Mouse (Mus musculus): ENCODE measurements around the gene Sec61a1. TPM values are rescaled to one million over a fixed set of nuclear protein-coding genes. Genes with fewer than 3 reads are reported as not detected.

The Sec61a1 gene
- polyA plus RNA-seq, 1 experiment from 2014 or later: 245 TPM

DNA sequence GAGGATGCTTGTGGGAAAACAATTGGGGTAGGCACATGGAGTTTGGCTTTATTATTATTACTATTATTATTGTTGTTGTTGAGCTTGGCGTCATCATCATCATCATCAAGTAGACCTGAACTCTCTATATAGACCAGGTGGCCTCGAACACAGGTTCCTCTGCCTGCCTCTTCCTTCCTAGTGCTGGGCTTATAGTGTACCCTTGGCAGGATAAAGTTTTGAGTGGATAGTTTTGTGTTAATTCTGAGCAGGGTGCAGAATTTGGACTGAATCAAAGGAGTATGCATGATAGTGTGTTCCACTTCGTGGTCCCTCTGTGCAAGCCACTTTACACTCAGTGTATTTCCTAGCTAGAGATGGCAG, 18.3 kb downstream of the Sec61a1 start:
- no peak for ATAC-seq (ENCODE audit: low FRiP score, low TSS enrichment)
- Histone ChIP-seq H3K36me3 (ENCODE audit: control insufficient read depth, insufficient read depth, low read length) (peaks cover 53% of the 10 kb centered on the region), H3K4me3 (ENCODE audit: low read length) (peak overlapping the region; percentile 51), H3K27ac (ENCODE audit: low read depth, low read length) (no peak overlapping the region), H3K9me3 (ENCODE audit: control insufficient read depth, low read length) (no peaks in the 10 kb centered on the region), H3K4me1 (ENCODE audit: control insufficient read depth, insufficient read depth, low read length) (peaks cover 8% of the 10 kb centered on the region; the same call in 1 of the 2 replicates), H3K9ac (ENCODE audit: low read depth, low read length) (no peak overlapping the region), H3K27me3 (ENCODE audit: control insufficient read depth, insufficient read depth, low read length) (no peaks in the 10 kb centered on the region), H3K4me2 (replicated peaks; ENCODE audit: low read depth, low read length) (peak overlapping the region; percentile 92)
- WGBS: 6% methylated on average over 3 of the region's 3 CpGs

DNA sequence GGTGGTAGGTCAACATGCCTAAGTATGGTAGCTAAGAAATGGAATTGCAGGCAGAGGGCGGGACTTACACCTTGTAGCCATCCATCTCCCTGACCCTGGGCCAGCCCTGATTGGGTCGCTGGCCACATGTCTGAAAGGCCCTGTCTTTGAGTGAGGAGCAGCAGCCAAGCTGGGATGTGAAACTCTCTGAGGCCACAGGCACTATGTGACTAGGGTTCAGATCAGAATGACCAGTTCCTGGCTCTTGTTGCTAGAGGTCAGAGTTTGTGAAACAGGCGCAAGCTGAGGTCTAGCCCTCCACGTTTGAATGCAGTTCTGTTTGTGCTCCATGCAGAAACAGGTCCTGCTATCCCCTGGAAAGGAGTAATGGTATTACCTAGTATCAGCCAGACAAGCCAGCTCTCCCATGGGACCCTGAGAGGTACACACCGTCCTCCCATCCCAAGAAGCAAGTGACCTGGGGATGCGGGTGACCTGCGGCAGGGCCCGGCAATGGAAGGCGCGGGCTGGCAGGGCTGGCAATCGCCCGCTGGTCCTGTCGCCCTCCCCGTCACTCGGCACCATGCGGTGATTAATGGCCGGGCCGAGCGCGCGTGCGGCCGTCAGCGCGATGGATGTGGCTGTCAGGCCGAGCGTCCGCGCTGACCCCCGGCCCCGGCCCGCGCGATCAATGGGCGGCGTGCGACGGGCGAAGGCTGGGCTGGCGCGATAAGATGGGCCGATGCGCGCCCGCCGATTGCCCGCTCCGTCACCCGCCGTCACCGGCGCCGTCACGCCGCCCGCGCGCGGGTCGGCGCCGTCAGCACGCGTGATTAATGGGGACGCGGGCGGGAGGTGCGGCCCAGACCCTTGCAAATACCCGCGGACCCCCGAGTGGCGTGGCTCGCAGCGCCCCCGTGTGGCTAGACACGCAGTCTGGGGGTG, 19.0 kb downstream of the Sec61a1 start:
- Histone ChIP-seq H3K4me2 (replicated peaks; ENCODE audit: low read depth, low read length) (peak overlapping the region; percentile 92), H3K36me3 (ENCODE audit: control insufficient read depth, insufficient read depth, low read length) (peaks cover 46% of the 10 kb centered on the region), H3K9ac (ENCODE audit: low read depth, low read length) (peak overlapping the region; percentile 63), H3K9me3 (ENCODE audit: control insufficient read depth, low read length) (no peaks in the 10 kb centered on the region), H3K27ac (ENCODE audit: low read depth, low read length) (no peak overlapping the region), H3K27me3 (ENCODE audit: control insufficient read depth, insufficient read depth, low read length) (no peaks in the 10 kb centered on the region), H3K4me1 (ENCODE audit: control insufficient read depth, insufficient read depth, low read length) (peaks cover 8% of the 10 kb centered on the region; the same call in 1 of the 2 replicates), H3K4me3 (ENCODE audit: low read length) (peak overlapping the region; percentile 51)
- WGBS: 3% methylated on average over 74 of the region's 76 CpGs
- ATAC-seq (ENCODE audit: low FRiP score, low TSS enrichment): peak; percentile 84

DNA sequence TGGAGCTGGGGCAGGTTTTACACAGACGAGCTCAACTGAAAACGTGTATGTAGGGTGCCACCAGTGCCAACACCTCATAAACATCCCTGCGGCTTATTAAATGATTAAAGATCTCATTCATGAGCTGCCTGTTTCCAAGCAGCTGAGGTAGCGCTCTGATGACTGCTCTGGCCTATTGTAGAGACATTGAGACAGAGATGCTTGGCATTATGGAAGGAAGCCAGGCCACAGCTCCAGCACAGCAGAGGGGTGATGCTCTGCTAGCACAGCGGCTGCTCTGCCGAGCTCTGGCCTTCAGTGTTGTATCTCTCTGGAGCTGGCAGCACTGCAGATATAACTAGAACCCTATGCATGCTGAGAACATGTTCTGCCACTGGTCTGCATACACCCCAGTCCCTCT, 25.0 kb downstream of the Sec61a1 start:
- H3K4me1 ChIP-seq (ENCODE audit: control insufficient read depth, insufficient read depth, low read length): no peaks in the 10 kb centered on the region
- no peak overlapping the region for H3K9ac ChIP-seq (ENCODE audit: low read depth, low read length)
- H3K36me3 ChIP-seq (ENCODE audit: control insufficient read depth, insufficient read depth, low read length): peaks cover 54% of the 10 kb centered on the region
- H3K4me2 ChIP-seq (replicated peaks; ENCODE audit: low read depth, low read length): no peak overlapping the region
- no peak overlapping the region for H3K4me3 ChIP-seq (ENCODE audit: low read length)
- H3K27me3 ChIP-seq (ENCODE audit: control insufficient read depth, insufficient read depth, low read length): no peaks in the 10 kb centered on the region
- WGBS: 92% methylated on average over 6 of the region's 6 CpGs
- ATAC-seq (ENCODE audit: low FRiP score, low TSS enrichment): no peak
- H3K27ac ChIP-seq (ENCODE audit: low read depth, low read length): no peak overlapping the region
- H3K9me3 ChIP-seq (ENCODE audit: control insufficient read depth, low read length): no peaks in the 10 kb centered on the region

DNA sequence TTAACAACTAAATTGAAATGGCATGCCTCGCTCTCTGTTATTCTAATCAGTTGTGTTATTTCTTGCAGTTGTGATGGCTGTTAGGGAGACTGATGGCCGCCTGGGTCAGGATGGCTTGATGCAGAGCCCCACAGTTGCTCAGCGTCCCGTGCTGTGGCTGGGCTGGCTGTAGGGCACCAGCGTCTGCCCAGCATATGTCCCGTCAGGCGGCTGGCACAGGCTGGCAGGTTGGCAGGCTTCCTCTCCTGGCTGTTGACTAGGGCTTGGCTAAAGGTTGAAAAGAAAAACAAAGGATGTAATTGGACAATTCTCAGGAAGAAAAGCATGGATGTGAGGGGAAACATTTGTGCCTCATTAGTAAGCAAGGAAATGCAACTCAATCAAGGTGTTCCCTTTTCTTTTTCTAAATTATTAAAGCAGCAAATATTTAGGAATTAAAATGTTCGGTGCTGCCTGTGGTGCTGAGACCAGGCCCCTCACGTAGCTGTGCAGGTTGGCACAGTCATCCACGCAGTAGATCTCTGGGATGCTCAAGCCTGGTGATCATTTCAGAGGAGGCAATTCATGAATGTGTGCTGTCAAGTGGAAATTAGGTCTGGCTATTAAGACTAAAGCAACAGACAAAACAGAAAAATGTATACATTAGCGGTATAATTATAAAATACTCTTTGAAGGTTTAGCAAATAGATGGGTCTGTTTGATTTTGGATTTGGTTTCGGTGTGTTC, 27.9 kb downstream of the Sec61a1 start:
- H3K4me2 ChIP-seq (replicated peaks; ENCODE audit: low read depth, low read length): no peak overlapping the region
- H3K9me3 ChIP-seq (ENCODE audit: control insufficient read depth, low read length): no peaks in the 10 kb centered on the region
- no peaks in the 10 kb centered on the region for H3K27me3 ChIP-seq (ENCODE audit: control insufficient read depth, insufficient read depth, low read length)
- no peak overlapping the region for H3K27ac ChIP-seq (ENCODE audit: low read depth, low read length)
- ATAC-seq (ENCODE audit: low FRiP score, low TSS enrichment): no peak
- H3K36me3 ChIP-seq (ENCODE audit: control insufficient read depth, insufficient read depth, low read length): peaks cover 57% of the 10 kb centered on the region
- H3K4me1 ChIP-seq (ENCODE audit: control insufficient read depth, insufficient read depth, low read length): no peaks in the 10 kb centered on the region
- H3K9ac ChIP-seq (ENCODE audit: low read depth, low read length): no peak overlapping the region
- H3K4me3 ChIP-seq (ENCODE audit: low read length): no peak overlapping the region
- WGBS: 95% methylated on average over 12 of the region's 12 CpGs

DNA sequence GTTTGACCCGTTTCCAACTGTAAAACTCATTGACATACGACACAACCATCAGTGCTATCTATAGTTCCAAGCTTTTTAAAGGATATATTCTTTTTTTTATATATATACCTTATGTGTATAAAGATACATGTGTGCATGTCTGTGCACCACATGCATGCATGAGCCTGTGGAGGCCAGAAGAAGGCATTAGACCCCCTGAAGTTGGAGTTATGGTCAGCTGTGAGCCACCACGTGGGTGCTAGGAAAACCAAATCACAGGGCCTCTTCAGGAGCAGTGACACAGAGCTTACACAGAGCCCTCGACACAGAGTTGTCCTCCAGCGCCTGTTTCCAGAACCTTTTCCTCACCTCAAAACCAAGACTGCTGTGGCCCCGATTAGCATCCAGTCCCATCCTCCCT, 28.9 kb downstream of the Sec61a1 start:
- no peak overlapping the region for H3K4me3 ChIP-seq (ENCODE audit: low read length)
- no peaks in the 10 kb centered on the region for H3K27me3 ChIP-seq (ENCODE audit: control insufficient read depth, insufficient read depth, low read length)
- no peak overlapping the region for H3K27ac ChIP-seq (ENCODE audit: low read depth, low read length)
- 89% methylated on average over 6 of the region's 6 CpGs for WGBS
- H3K9ac ChIP-seq (ENCODE audit: low read depth, low read length): no peak overlapping the region
- no peak overlapping the region for H3K4me2 ChIP-seq (replicated peaks; ENCODE audit: low read depth, low read length)
- no peaks in the 10 kb centered on the region for H3K4me1 ChIP-seq (ENCODE audit: control insufficient read depth, insufficient read depth, low read length)
- no peaks in the 10 kb centered on the region for H3K9me3 ChIP-seq (ENCODE audit: control insufficient read depth, low read length)
- peaks cover 67% of the 10 kb centered on the region for H3K36me3 ChIP-seq (ENCODE audit: control insufficient read depth, insufficient read depth, low read length)
- ATAC-seq (ENCODE audit: low FRiP score, low TSS enrichment): no peak

DNA sequence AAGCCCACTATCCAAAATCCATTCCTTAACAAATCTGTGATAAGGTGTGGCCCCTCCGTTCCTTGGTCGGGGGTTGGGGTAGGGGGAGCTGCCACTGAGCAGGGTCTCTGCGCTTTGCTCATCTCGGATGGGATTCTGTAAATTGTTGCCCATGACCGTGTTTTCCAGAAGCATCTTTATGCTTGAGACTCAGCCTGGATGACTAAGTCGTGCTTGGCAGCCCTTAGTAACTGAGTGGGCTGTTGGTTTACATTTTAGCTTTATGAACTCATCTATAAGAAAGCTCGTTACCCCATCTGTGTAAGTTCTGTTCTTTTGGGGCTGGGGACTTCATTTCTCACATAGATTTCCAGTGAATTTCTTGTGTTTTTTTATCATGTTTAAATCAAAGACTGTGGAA, 29.7 kb downstream of the Sec61a1 start:
- no peak overlapping the region for H3K9ac ChIP-seq (ENCODE audit: low read depth, low read length)

DNA sequence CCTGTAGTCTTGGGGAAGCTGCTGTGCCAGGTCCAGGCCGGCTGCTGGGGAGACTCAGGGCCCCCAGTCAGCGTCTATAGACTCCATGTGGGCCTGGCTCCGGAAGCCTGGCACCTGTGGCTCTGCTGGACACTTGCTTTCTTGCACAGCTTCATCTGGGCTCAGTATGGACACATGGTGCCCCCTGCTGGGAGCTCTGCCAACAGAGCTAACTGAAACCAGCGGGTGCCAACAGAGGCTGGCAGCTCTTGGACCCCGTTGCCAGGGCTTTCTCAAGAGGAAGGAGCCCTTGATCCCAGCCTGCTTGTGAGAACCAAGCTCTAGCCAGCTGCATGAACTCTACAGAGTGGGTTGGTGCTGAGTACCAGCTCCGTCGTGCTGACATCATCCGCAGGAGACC, 31.8 kb downstream of the Sec61a1 start:
- no peak for ATAC-seq (ENCODE audit: low FRiP score, low TSS enrichment)
- WGBS: 86% methylated on average over 8 of the region's 8 CpGs
- H3K9ac ChIP-seq (ENCODE audit: low read depth, low read length): no peak overlapping the region
- no peak overlapping the region for H3K27ac ChIP-seq (ENCODE audit: low read depth, low read length)
- no peaks in the 10 kb centered on the region for H3K4me1 ChIP-seq (ENCODE audit: control insufficient read depth, insufficient read depth, low read length)
- no peaks in the 10 kb centered on the region for H3K9me3 ChIP-seq (ENCODE audit: control insufficient read depth, low read length)
- no peaks in the 10 kb centered on the region for H3K27me3 ChIP-seq (ENCODE audit: control insufficient read depth, insufficient read depth, low read length)
- no peak overlapping the region for H3K4me2 ChIP-seq (replicated peaks; ENCODE audit: low read depth, low read length)
- H3K4me3 ChIP-seq (ENCODE audit: low read length): no peak overlapping the region
- H3K36me3 ChIP-seq (ENCODE audit: control insufficient read depth, insufficient read depth, low read length): peaks cover 78% of the 10 kb centered on the region

More for the DNA sequence above, 29.7 kb downstream of the Sec61a1 start:
- Histone ChIP-seq H3K4me1 (ENCODE audit: control insufficient read depth, insufficient read depth, low read length) (no peaks in the 10 kb centered on the region), H3K27ac (ENCODE audit: low read depth, low read length) (no peak overlapping the region), H3K9me3 (ENCODE audit: control insufficient read depth, low read length) (no peaks in the 10 kb centered on the region), H3K27me3 (ENCODE audit: control insufficient read depth, insufficient read depth, low read length) (no peaks in the 10 kb centered on the region), H3K4me3 (ENCODE audit: low read length) (no peak overlapping the region), H3K4me2 (replicated peaks; ENCODE audit: low read depth, low read length) (no peak overlapping the region), H3K36me3 (ENCODE audit: control insufficient read depth, insufficient read depth, low read length) (peaks cover 75% of the 10 kb centered on the region)
- 88% methylated on average over 7 of the region's 7 CpGs for WGBS
- ATAC-seq (ENCODE audit: low FRiP score, low TSS enrichment): no peak

DNA sequence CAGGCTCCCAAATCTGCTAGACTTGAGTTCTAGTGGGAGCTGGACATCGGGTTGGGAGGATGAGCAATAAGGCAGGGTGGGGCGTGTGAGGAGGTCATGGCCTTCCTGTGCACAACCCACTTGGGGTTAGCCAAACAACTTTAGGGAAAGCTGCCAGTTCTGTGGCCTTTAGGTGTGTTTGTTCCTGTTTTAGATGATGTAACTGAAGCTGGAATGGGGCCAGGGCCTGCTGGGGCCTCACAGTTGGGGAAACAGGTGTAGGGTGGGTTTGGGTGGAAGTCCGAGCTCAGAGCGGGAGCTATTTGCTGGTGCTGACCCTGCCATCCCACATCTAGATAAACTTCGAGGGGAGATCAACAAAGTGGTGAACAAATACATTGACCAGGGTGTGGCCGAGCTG, 33.3 kb downstream of the Sec61a1 start:
- no peaks in the 10 kb centered on the region for H3K4me1 ChIP-seq (ENCODE audit: control insufficient read depth, insufficient read depth, low read length)
- no peak overlapping the region for H3K4me2 ChIP-seq (replicated peaks; ENCODE audit: low read depth, low read length)
- H3K36me3 ChIP-seq (ENCODE audit: control insufficient read depth, insufficient read depth, low read length): peaks cover 77% of the 10 kb centered on the region
- H3K9ac ChIP-seq (ENCODE audit: low read depth, low read length): no peak overlapping the region
- H3K27me3 ChIP-seq (ENCODE audit: control insufficient read depth, insufficient read depth, low read length): no peaks in the 10 kb centered on the region
- no peaks in the 10 kb centered on the region for H3K9me3 ChIP-seq (ENCODE audit: control insufficient read depth, low read length)
- no peak overlapping the region for H3K27ac ChIP-seq (ENCODE audit: low read depth, low read length)
- 87% methylated on average over 6 of the region's 6 CpGs for whole genome bisulfite sequencing
- no peak overlapping the region for H3K4me3 ChIP-seq (ENCODE audit: low read length)
- ATAC-seq (ENCODE audit: low FRiP score, low TSS enrichment): no peak

DNA sequence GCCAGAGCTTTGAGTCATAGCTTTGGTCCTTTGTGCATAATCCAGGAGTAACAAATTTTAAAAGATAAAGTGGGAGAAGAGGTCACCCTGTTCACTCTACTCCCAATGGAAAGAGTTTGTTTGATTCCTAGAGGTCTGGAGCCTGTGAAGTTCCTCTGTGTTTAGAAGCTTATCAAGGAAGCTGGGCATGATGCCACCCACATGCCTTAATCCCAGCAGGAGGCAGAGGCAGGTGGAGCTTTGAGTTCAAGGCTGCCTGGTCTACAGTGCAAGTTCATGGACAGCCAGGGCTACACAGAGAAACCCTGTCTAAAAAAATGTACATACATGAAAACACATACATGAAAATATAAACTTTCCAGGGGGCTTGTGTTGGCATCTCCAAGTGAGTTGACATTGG, 34.8 kb downstream of the Sec61a1 start:
- Histone ChIP-seq H3K4me3 (ENCODE audit: low read length) (no peak overlapping the region), H3K4me1 (ENCODE audit: control insufficient read depth, insufficient read depth, low read length) (no peaks in the 10 kb centered on the region), H3K27ac (ENCODE audit: low read depth, low read length) (no peak overlapping the region), H3K9ac (ENCODE audit: low read depth, low read length) (no peak overlapping the region), H3K36me3 (ENCODE audit: control insufficient read depth, insufficient read depth, low read length) (peaks cover 91% of the 10 kb centered on the region), H3K9me3 (ENCODE audit: control insufficient read depth, low read length) (no peaks in the 10 kb centered on the region), H3K27me3 (ENCODE audit: control insufficient read depth, insufficient read depth, low read length) (no peaks in the 10 kb centered on the region), H3K4me2 (replicated peaks; ENCODE audit: low read depth, low read length) (no peak overlapping the region)
- ATAC-seq (ENCODE audit: low FRiP score, low TSS enrichment): no peak
